Mouse (Mus musculus) megakaryocyte-erythroid progenitor cell, adult 5-6 weeks (primary cell): ENCODE measurements around the gene Gpx3. TPM values are rescaled to one million over a fixed set of nuclear protein-coding genes. Genes with fewer than 3 reads are reported as not detected.
"Not testable (repeated sequence)": the region's sequence is repeated elsewhere in the genome, so short reads cannot be mapped to it uniquely, and the experiment has no call there.

ENCODE experiments used
- ATAC-seq: replicated peaks from 2 replicates; pipeline ENCODE4 v1.8.0; 2016; ENCODE audit warnings: mild to moderate bottlenecking, inconsistent platforms; ENCODE audit not compliant: severe bottlenecking, poor library complexity, low FRiP score, low TSS enrichment
- total RNA-seq, 2 experiments: library from RNA; stranded (forward) in 1 of 2; stranded (reverse) in 1 of 2; fragments of 200-1000, 215-1000 nt in 1 of 2; fragments of >200 nt in 1 of 2; fragmentation: Nextera tagmentation in 1 of 2; gene quantifications; 2 replicates each; pipeline ENCODE4 v1.2.3; 2014 to 2017

Gene Gpx3
- 3.2 TPM in 1 of 2 replicates, not detected in the other for total RNA-seq (2014; fragmentation: Nextera tagmentation)
- total RNA-seq (2017), result not detected in 2 replicates

DNA sequence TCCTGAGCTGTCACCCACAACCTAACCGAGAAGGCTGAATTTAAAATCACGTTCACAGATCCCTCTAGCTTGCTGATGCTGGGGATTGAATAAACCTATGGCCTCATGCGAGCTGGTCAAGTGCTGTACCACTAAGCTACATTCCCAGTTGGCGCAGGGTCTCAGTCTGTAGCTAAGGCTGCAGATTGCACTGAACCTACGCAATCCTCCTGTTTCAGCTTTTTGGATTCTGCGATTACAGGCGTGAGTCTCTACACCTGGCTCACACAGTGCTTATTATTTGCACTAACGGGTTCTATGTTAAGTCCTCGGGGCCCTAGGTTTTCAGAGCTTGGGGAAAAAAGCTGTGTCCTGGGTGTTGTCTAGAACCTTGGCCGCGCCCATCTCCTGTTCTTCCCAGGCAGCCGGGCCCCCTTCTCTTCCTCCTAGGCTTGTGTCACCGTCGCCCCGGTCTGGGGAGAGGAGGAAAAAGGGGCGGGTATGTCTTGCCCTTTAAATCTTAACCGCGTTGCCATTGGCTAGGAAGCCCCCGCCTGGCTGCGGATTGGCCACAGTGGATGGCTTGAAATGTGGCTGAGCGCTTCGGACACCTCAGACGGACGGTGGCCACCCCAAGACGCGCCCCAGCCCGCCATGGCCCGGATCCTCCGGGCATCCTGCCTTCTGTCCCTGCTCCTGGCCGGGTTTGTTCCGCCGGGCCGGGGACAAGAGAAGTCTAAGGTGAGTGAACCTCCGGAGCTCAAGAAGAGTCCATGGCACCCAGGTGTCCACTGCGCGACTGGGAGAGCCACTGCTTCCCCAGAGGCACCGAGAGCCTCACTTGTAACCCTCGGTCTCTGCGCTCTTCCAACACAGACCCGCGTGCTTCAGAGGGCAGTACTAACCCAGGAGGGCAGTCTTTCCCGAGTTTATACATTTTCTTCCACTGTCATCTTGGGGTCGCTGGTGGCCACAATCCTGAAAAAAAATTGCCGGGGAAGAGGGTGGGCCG lies at the start of gene Gpx3:
TSS of gene Gpx3 (plus strand) at position 121 of the 991 bp plus-strand sequence.
- ATAC-seq, result no peak

DNA sequence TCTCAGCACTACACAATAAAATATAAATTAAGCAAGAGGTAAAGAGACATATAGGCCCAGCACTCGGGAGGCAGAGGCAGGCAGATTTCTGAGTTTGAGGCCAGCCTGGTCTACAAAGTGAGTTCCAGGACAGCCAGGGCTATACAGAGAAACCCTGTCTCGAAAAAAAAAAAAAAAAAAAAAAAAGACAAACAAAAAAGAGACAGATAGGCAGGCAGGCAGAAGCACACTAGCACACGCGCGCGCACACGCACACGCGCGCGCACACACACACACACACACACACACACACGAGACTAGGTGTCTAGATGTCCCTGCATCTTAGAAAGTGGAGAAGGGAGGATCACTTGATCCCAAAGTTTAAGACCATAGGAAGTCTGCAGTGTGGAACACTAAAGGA lies 43.4 kb upstream of the Gpx3 start:
- ATAC-seq, result not testable (repeated sequence)

DNA sequence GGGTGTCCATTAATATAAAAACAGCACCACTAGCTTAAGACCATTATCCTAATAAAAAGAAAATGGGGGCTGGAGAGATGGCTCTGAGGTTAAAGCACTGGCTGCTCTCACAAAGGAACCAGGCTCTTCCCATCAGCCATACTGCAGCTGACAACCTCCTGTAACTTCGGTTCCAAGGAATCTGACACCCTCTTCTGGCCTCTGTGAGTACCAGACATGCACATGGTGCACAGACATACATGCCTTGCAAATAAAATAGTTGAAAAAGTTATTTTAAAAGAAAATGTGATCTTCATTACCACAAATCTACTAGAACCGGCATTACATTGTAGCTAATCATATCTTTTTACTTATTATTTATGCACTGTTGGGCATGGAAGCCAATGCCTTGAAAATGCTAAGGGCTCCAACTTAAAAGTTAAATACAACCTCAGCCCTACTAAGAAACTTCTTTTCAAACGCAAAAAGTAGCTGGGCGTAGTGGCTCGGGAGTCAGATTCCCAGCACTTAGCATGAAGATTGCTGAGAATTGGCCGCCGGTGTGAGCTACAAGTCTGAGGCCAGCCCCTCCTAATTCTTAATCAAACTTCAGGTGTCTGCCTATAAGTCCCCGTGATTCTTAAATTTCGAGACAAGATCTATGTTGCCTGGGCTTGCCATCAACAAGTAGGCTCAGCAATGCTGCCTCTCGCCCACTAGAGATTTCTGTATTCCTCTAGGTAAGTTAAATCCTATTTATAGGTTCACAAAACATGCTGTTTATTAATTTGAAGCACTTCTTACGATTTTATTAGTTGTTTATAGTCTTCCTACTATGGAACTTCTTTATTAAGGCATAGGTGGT lies 42.7 kb upstream of the Gpx3 start:
- no peak for ATAC-seq

DNA sequence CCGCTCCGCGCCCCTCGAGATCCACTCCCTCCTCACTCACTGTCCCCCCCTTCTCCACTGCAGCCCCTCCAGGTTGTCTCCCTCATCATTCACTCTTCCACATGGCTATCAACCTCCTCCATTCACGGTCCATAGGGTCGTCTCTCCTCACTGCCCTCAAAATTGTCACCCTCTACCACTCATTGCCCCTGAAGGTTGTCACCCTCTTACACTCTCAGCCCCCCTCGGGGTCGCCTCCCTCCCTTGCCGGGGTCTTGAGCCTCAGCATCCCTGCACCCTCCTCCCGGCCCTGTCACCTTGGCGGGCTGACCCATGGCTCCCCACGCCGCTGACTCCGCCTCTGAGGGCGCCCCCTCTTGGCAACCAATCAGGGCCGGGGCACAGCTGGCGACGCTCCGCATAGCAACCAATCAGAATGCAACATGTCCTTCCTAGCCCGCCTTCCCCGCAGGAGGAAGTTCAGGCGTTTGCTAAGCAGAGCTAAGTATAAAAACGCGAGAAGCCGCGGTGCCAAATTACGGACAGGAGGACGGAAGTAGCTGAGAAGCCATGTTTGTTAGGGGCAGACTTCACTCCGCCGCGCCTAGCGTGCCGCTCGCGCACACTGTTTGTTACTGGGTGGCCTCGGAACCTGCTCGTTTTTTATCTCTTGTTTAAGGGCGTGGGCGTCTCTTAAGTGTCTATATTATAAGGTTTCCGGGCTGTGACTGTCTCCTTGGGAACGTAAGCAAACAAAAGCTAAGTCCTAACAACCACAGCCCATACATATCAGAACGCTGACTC lies 41.8 kb upstream of the Gpx3 start, which contains the start of gene Lyrm7:
TSS of gene Lyrm7 (minus strand) at position 661 of the 783 bp plus-strand sequence.
- peak; percentile 97 for ATAC-seq

DNA sequence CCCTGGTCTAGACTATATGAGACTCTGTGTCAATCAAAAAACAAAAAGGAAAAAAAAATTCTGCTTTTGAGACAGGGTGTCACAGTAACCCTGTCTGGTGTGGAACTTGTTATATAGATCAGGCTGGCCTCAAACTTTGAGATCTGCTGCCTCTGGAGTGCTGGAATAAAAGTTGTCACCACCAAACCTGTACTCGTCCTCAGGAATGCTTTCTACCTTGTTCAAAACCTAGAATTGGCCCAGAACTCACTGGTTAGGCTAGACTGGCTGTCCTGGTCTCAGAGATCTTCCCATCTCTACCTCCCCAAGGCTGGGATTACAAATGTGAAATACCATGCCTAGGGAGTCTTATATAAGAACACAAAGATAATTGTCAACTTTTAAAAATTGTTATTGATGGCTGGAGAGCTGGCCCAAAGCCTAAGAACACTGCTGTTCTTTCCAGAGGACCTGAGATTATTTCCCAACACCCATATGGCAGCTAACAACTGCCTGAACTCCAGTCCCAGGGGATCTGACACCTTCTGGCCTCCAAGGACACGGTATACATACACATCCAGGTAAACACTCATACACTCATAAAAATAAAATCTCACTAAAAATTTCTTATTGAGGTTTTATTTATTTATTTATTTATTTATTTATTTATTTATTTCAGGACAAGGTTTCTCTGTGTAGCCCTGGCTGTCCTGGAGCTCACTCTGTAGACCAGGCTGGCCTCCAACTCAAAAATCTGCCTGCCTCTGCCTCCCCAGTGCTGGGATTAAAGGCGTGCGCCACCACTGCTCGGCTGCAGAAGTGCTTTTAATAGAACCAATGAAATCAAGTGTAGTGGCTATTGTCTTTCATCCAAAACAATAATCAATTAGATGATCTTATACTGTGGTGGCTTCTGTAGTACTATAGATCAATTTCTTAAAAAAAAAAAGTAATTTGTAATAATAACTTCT lies 40.5 kb upstream of the Gpx3 start:
- ATAC-seq, result no peak

DNA sequence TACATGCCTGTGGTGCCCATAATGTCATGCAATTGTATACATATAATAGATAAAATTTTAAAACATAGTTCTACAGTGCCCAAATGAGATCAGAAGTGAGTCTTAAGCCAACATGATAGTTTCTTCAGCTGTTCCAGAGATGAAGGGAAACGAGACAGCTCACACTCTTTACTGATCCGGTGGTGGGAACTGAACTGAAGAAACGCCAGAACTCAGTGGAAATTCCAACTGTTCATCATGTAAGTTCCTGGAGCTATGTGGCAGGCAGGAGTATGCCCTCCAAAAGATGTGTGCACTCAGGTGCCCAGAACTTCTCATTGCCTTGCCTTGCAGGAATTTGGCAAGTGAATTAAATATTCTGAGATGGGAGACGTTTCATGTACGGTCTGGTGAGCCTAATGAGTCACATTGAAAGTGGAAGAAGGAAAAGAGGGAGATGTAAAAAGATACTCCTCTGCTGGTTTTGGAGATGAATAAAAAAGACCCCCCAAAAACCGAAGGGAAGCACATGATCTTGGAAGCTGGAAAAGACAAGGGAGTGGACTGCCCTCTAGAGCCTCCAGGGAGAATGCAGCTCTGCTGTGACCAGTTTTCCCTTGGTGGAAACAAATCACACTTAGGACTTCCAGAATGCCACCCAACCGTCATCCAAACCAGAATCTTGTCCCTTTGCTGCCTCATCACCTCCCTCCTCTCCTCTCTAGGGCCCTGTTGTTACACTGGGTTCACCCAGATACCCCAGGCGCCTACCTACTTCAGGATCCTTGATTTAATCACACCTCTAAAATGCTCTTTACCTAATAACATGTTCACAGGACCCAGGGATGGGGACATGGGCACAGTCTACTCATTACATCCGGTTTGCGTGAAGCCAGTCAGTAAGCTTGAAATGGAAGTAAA lies 39.4 kb upstream of the Gpx3 start:
- no peak for ATAC-seq

DNA sequence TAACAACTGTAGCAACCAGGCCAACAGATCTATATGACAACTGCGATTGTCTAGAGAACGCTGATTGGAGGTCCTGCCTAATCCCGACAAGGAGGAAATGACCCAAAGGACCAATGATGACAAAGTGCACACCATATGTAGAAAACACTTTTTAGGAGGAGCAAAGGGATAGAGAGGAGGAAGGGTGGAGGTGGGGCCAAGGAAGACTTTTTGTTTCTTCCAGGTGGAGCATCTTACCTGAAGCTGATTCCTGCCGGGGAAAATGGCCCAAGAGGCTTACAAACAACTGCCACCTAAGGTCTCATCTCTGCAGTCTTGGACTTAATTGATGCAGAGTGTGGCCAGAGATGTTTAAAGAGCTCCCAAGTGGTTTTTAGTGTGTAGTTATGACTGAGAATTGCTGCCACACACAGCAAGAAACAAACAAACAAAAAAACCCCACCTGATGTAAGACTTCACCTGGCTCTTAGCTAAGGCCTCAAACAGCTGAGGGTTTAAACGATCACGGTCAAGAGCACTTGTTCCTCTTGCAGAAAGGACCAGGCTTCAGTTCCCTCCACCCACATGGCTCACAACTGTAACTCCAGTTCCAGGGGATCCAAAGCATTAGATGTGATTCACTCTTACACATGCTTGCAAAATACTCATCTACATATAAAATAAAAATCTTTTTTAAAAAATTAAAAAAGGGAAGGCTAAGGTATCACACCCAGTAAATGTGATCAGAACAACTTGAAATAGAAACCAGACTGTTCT lies 36.7 kb upstream of the Gpx3 start:
- no peak for ATAC-seq

DNA sequence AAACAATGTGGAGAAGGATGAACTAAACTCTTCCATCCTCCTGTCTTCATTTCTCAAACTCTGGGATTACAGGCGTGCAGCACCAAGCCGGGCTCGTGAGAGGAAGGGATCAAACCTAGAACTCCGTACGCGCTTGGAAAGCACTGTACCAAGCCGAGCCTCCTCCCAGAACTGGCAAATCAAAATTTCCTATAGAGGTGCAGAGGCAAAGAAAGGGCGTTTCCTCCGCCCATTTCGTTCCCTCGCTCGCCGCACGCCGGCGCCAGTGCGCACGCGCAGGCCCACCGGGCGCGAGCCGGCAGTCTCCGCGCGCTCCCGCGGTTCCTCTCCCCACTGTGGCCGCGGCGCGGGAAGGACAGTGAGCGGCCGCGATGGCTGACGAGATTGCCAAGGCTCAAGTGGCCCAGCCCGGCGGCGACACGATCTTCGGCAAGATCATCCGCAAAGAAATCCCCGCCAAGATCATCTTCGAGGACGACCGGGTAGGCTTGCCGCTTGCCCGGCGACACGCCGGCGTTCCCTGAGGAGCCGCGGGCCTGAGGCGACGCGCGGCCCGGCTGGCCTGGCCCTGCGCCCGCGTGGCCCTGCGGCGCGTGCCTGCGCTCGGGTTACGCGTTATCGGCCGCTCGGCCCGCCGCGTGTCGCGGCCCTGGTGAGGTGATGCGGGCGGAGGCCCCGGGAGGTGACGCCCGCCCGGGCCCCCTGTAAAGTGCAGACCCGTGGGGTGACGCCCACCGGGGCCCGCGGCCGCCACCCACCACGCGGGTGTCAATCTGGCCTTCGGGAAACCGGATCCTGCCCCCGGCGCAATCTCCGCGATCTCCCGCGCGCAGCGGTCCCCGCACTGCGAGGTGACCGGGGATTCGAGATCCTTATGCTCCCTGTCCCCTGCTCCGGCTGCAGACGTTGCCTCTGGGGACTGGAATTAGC lies 35.9 kb upstream of the Gpx3 start, which contains the start of gene Hint1:
TSS of gene Hint1 (plus strand) at position 265 of the 930 bp plus-strand sequence.
- ATAC-seq, result peak; percentile 40

DNA sequence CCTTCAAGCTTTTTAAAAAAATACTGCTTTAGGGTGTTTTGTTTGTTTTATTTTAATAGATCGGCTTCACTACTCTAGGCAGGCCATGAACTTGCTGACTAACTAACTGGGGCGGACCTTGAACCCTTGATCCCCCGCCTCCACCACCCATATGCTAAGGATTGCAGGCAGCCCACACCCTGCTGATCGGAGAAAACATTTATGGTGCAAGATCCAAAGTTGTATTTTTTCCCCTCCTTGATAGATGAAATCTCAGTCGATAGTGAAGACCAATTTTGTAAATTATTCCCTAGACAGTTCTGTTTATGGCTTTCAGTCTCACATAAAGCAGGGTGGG lies 35.2 kb upstream of the Gpx3 start:
- peak; percentile 46; the same call in 1 of the 2 replicates for ATAC-seq

DNA sequence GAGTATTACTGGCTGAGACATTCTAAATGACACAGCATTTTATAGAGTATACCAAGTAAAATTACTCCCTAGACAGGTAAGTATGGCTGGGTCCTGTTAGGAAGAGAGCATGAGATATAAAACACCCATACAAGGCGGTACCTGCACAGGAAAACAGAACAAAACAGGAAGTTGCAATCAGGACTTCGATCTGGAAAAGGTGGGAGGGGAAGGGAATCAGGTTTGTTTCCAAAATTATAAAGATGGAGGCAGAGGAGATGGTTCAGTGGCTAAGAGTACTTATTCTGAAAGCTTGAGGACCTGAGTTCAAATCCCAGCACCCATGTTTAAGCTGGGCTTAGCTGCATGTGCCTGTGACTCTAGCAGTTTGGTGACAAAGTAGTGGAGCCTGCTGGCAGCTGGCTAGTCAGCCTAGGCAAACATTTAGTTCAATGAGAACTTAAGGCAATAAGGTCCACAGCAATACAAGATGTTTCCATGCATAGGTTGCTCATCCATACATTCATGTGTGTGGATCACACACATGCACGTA lies 34.3 kb upstream of the Gpx3 start:
- ATAC-seq, result no peak

DNA sequence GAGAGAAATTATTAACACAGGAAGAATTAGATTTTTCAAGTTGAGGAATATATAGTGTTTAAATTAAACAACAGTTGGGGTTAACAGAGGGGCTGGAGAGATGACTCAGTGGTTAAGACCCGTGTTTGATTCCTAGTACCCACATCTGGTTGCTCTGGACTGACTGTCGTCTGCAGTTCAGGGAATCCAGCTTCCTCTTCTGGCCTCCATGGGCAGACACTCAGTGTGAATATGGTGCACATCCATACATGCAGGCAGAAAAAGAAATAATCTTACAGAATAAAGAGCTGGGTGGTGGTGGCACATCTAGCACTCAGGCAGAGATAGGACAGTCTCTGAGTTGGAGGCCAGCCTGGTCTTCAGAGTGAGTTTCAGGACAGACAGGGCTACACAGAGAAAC lies 33.8 kb upstream of the Gpx3 start:
- no peak for ATAC-seq

DNA sequence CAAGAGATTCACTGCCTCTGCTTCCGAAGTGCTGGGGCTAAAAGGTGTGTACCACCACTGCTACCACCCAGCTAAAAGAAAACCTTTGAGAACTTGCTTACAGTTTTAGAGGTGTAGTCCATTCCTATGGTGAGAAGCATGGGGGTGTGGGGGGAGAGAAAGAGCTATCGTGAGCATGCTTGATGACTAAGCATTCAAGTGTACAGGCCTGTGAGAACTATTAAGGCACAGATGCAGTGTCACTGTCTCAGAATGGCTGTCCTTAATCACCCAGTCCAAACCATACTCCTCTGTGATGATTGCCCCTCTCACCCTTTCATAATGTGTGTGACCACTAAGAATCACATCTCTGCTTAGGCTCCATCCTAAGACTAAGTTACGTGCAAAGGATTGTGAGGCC lies 32.9 kb upstream of the Gpx3 start:
- no peak for ATAC-seq

DNA sequence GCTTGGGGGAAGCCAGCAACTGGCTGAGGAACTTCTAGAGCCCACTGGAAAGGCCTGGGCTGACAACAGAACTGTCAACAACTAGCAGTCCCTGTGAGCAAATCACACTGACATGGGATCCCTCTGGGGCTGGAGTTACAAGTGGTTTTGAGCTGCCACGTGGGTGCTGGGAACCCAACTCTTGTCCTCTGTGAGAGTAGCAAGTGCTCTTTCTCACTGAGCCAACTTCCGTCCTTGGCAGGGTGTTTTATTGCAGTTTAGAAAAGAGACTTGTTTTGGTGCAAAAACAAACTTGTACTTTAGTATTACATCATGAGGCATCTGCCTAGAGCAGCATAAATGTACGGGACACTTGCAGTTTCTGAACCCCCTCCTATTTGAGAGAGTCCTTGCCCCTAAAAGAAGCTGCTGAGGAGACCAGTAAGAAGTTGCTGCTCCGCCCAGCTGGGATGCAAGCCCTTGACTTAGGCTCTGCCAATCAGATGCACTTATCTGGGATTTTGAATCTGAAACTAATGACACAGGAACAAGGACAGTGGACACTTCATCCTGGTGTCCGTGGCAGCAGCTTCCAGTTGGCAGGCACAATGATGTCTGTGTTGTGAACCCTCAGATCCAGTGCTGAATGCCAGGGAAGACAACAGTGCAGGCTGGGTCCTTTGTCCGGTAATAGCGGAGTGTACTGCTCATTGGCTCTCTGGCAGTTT lies 30.3 kb upstream of the Gpx3 start:
- ATAC-seq, result no peak

DNA sequence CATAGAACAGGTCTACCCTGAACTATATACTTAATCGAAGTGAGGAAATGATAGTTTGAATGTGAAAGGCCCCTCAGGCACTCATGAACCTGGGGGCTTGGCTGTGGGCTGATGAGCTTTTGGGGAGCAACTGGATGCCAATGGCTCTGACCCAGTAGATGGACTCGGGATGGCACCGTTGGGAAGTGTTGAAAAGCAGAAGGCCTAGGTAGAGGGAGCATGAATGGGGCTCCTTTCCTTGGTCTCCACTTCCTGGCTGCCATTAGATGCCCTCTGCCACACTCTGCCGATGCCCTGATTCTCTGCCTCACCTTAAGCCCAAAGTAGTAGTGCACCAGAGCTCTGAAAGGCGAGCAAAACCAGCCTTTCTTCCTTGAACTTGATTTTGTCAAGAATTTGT lies 26.2 kb upstream of the Gpx3 start:
- ATAC-seq, result no peak

DNA sequence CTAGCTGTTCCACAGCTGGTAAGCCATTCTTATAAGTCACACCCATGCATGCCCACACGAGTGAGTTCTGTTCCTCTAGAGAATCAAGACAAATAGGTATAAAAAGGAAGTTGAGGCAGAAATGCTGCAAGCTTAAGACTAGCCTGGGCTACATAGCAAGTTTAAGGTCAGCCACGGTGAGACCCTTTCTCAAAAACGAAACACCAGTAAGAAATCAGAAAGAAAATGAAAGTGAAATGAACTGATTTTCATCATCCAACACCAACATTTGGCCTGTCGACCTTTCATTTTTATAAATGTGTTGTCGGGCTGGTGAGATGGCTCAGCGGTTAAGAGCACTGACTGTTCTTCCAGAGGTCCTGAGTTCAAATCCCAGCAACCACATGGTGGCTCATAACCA lies 23.4 kb upstream of the Gpx3 start:
- no peak for ATAC-seq
